Mouse (Mus musculus) lung, postnatal 10 days (tissue): ENCODE measurements around the gene Trat1.

Experiments used
- DNase-seq: peaks from one replicate; pipeline ENCODE4 v3.0.0; 2021

The Trat1 gene

GRCm38 (mm10) chr16:48771971-48772445 is at the start of gene Trat1:
TSS of gene Trat1 (minus strand) at chr16:48772021.
- DNase-seq: no peak

GRCm38 (mm10) chr16:48818524-48818923 is 46.7 kb upstream of the Trat1 start:
- DNase-seq: no peak

- no peak for DNase-seq
Measured at GRCm38 (mm10) chr16:48816695-48817094, 44.9 kb upstream of the Trat1 start, which contains the start of gene Retnlb. TSS of gene Retnlb (plus strand) at chr16:48816856.

- DNase-seq: no peak
Measured at GRCm38 (mm10) chr16:48811881-48812436, 40.1 kb upstream of the Trat1 start.

GRCm38 (mm10) chr16:48809374-48809773 is 37.6 kb upstream of the Trat1 start:
- no peak for DNase-seq

- no peak for DNase-seq
Measured at GRCm38 (mm10) chr16:48806521-48806920, 34.7 kb upstream of the Trat1 start.

- DNase-seq: no peak
Measured at GRCm38 (mm10) chr16:48805412-48805811, 33.6 kb upstream of the Trat1 start.

- no peak for DNase-seq
Measured at GRCm38 (mm10) chr16:48800906-48801305, 29.1 kb upstream of the Trat1 start.

GRCm38 (mm10) chr16:48799470-48799869 is 27.6 kb upstream of the Trat1 start:
- no peak for DNase-seq

GRCm38 (mm10) chr16:48798285-48798684 is 26.5 kb upstream of the Trat1 start:
- no peak for DNase-seq

GRCm38 (mm10) chr16:48788704-48789185 is 16.9 kb upstream of the Trat1 start:
- DNase-seq: peak; percentile 25

- no peak for DNase-seq
Measured at GRCm38 (mm10) chr16:48786258-48786657, 14.4 kb upstream of the Trat1 start.

- DNase-seq: no peak
Measured at GRCm38 (mm10) chr16:48777254-48777653, 5.4 kb upstream of the Trat1 start.

GRCm38 (mm10) chr16:48769183-48769582 is 2.6 kb downstream of the Trat1 start:
- DNase-seq: no peak

- DNase-seq: no peak
Measured at GRCm38 (mm10) chr16:48760643-48761481, 11.0 kb downstream of the Trat1 start.

- no peak for DNase-seq
Measured at GRCm38 (mm10) chr16:48750145-48750827, 21.5 kb downstream of the Trat1 start.

- DNase-seq: no peak
Measured at GRCm38 (mm10) chr16:48745418-48745817, 26.4 kb downstream of the Trat1 start.

GRCm38 (mm10) chr16:48745011-48745410 is 26.8 kb downstream of the Trat1 start:
- no peak for DNase-seq

- DNase-seq: no peak
Measured at GRCm38 (mm10) chr16:48741549-48741948, 30.3 kb downstream of the Trat1 start.

GRCm38 (mm10) chr16:48739974-48740373 is 31.8 kb downstream of the Trat1 start:
- no peak for DNase-seq

GRCm38 (mm10) chr16:48738429-48738828 is 33.4 kb downstream of the Trat1 start:
- DNase-seq: no peak

GRCm38 (mm10) chr16:48736890-48737289 is 34.9 kb downstream of the Trat1 start:
- DNase-seq: no peak

- no peak for DNase-seq
Measured at GRCm38 (mm10) chr16:48720259-48720658, 51.6 kb downstream of the Trat1 start.
